Mouse (Mus musculus) G1E (cell line): Measurements from ENCODE around the gene Gpr4. TPM values are rescaled to one million over a fixed set of nuclear protein-coding genes. Genes with fewer than 3 reads are reported as not detected.

Experiments used
- ATAC-seq: 2 replicates; pipeline ENCODE4 v1.8.0; 2016; ENCODE audit warnings: mild to moderate bottlenecking; ENCODE audit not compliant: insufficient number of reproducible peaks, poor library complexity, low FRiP score, severe bottlenecking; ENCODE audit errors: extremely low read depth
- DNase-seq: peaks from one replicate; pipeline ENCODE4 v3.0.0; 2012; ENCODE audit warnings: low spot score
- H3K27me3 ChIP-seq: 2 replicates; pipeline ENCODE4 v1.6.1; 2012; ENCODE audit warnings: mild to moderate bottlenecking, low read length, inconsistent platforms; ENCODE audit not compliant: insufficient read depth
- H3K36me3 ChIP-seq: replicated peaks from 2 replicates; pipeline ENCODE3; 2012; ENCODE audit warnings: mild to moderate bottlenecking, inconsistent platforms
- H3K4me1 ChIP-seq: 2 replicates; pipeline ENCODE4 v1.6.1; 2012; ENCODE audit warnings: low read depth, low read length, inconsistent platforms, mixed read lengths; ENCODE audit not compliant: insufficient read depth
- H3K4me3 ChIP-seq: 2 replicates; pipeline ENCODE4 v1.5.1; 2012; ENCODE audit warnings: low read depth, mild to moderate bottlenecking, inconsistent platforms, low read length, moderate library complexity, mixed read lengths
- H3K9me3 ChIP-seq: replicated peaks from 2 replicates; pipeline ENCODE4 v1.6.1; 2012; ENCODE audit warnings: inconsistent platforms
- CTCF ChIP-seq: IDR thresholded peaks from 2 replicates; pipeline ENCODE4 v1.5.1; 2012; ENCODE audit warnings: low read depth, low read length, inconsistent platforms, mixed read lengths
- GATA1 ChIP-seq: IDR thresholded peaks from 2 replicates; pipeline ENCODE4 v1.6.1; 2012; ENCODE audit warnings: borderline replicate concordance, low read length, inconsistent platforms, mixed read lengths
- GATA2 ChIP-seq: IDR thresholded peaks from 2 replicates; pipeline ENCODE4 v1.6.1; 2012; ENCODE audit warnings: low read depth, low read length, inconsistent platforms, borderline replicate concordance
- POLR2AphosphoS5 ChIP-seq: IDR thresholded peaks from 2 replicates; pipeline ENCODE4 v1.6.1; 2012; ENCODE audit warnings: low read depth, low read length, inconsistent platforms; ENCODE audit not compliant: insufficient replicate concordance
- TAL1 ChIP-seq: conservative IDR thresholded peaks from 2 replicates; pipeline ENCODE4 v1.6.1; 2012; ENCODE audit warnings: low read depth, low read length, inconsistent platforms, mixed read lengths
- polyA plus RNA-seq: library from polyadenylated mRNA; stranded (reverse); fragments of >175 nt; gene quantifications from 2 replicates; pipeline ENCODE4 v1.2.3, GENCODE M21; 2012
- total RNA-seq, 2 experiments: library from RNA; stranded (forward) in 1 of 2; stranded (reverse) in 1 of 2; fragments of 200-1000 nt in 1 of 2; fragments of >200 nt in 1 of 2; fragmentation: Nextera tagmentation in 1 of 2; gene quantifications; 2 replicates each; pipeline ENCODE4 v1.2.3; 2014 to 2017

Gpr4 gene
- total and polyA plus RNA-seq, 3 experiments = 0.11 to 0.30 (median 0.16) TPM

- ATAC-seq (no peak), DNase-seq (no peak)
- H3K9me3 ChIP-seq = no peaks in the 10 kb centered on the region
- TF ChIP-seq POLR2AphosphoS5 (no peak), GATA2 (no peak), GATA1 (no peak), TAL1 (no peak), CTCF (no peak)
- H3K4me3 ChIP-seq = no peak overlapping the region
- no peaks in the 10 kb centered on the region for H3K27me3 ChIP-seq
- H3K36me3 ChIP-seq = peaks cover 60% of the 10 kb centered on the region
- peaks cover 48% of the 10 kb centered on the region for H3K4me1 ChIP-seq
Observed at GRCm38 (mm10) chr7:19230041-19230580, 17.8 kb downstream of the Gpr4 start.

GRCm38 (mm10) chr7:19230899-19231298, 18.6 kb downstream of the Gpr4 start:
- TF ChIP-seq TAL1 (no peak), CTCF (no peak), GATA1 (no peak)
- no peaks in the 10 kb centered on the region for H3K27me3 ChIP-seq
- H3K36me3 ChIP-seq = peaks cover 57% of the 10 kb centered on the region
- H3K4me3 ChIP-seq = no peak overlapping the region
- H3K4me1 ChIP-seq = peaks cover 51% of the 10 kb centered on the region
- no peaks in the 10 kb centered on the region for H3K9me3 ChIP-seq
- no peak for ATAC-seq
- no peak for DNase-seq

- no peak overlapping the region for H3K4me3 ChIP-seq
- DNase-seq (no peak), ATAC-seq (no peak)
- peaks cover 55% of the 10 kb centered on the region for H3K4me1 ChIP-seq
- no peaks in the 10 kb centered on the region for H3K27me3 ChIP-seq
- H3K36me3 ChIP-seq = peaks cover 63% of the 10 kb centered on the region
- H3K9me3 ChIP-seq = no peaks in the 10 kb centered on the region
- no peak for TF ChIP-seq GATA2
- TF ChIP-seq TAL1 = no peak
- TF ChIP-seq POLR2AphosphoS5 = no peak
- TF ChIP-seq CTCF = no peak
- TF ChIP-seq GATA1 = no peak
Observed at GRCm38 (mm10) chr7:19231849-19232248, 19.5 kb downstream of the Gpr4 start.

GRCm38 (mm10) chr7:19234652-19235051, 22.3 kb downstream of the Gpr4 start:
- H3K4me3 ChIP-seq = no peak overlapping the region
- DNase-seq = no peak
- H3K36me3 ChIP-seq = peaks cover 76% of the 10 kb centered on the region
- H3K4me1 ChIP-seq = peaks cover 58% of the 10 kb centered on the region
- ATAC-seq = no peak
- TF ChIP-seq GATA1 = no peak
- H3K27me3 ChIP-seq = no peaks in the 10 kb centered on the region
- H3K9me3 ChIP-seq = no peaks in the 10 kb centered on the region

- H3K9me3 ChIP-seq = no peaks in the 10 kb centered on the region
- H3K4me1 ChIP-seq = peaks cover 57% of the 10 kb centered on the region
- TF ChIP-seq GATA2 = no peak
- TF ChIP-seq GATA1 = no peak
- no peak for TF ChIP-seq TAL1
- ATAC-seq (peak; percentile 47; the same call in 1 of the 2 replicates), DNase-seq (no peak)
- H3K27me3 ChIP-seq = no peaks in the 10 kb centered on the region
- peaks cover 74% of the 10 kb centered on the region for H3K36me3 ChIP-seq
- H3K4me3 ChIP-seq = no peak overlapping the region
Observed at GRCm38 (mm10) chr7:19235092-19235671, 22.8 kb downstream of the Gpr4 start.

- H3K4me1 ChIP-seq = peaks cover 57% of the 10 kb centered on the region
Observed at GRCm38 (mm10) chr7:19236411-19236810, 24.1 kb downstream of the Gpr4 start.

More at GRCm38 (mm10) chr7:19236411-19236810, 24.1 kb downstream of the Gpr4 start:
- peaks cover 72% of the 10 kb centered on the region for H3K36me3 ChIP-seq
- no peak for DNase-seq
- H3K27me3 ChIP-seq = no peaks in the 10 kb centered on the region
- ATAC-seq = no peak
- H3K4me3 ChIP-seq = no peak overlapping the region
- no peaks in the 10 kb centered on the region for H3K9me3 ChIP-seq
- no peak for TF ChIP-seq TAL1
- TF ChIP-seq GATA1 = no peak
- no peak for TF ChIP-seq GATA2
- no peak for TF ChIP-seq POLR2AphosphoS5
- TF ChIP-seq CTCF = no peak
